Mouse (Mus musculus): ENCODE results near the gene Coq9.

Coq9 gene

DNA sequence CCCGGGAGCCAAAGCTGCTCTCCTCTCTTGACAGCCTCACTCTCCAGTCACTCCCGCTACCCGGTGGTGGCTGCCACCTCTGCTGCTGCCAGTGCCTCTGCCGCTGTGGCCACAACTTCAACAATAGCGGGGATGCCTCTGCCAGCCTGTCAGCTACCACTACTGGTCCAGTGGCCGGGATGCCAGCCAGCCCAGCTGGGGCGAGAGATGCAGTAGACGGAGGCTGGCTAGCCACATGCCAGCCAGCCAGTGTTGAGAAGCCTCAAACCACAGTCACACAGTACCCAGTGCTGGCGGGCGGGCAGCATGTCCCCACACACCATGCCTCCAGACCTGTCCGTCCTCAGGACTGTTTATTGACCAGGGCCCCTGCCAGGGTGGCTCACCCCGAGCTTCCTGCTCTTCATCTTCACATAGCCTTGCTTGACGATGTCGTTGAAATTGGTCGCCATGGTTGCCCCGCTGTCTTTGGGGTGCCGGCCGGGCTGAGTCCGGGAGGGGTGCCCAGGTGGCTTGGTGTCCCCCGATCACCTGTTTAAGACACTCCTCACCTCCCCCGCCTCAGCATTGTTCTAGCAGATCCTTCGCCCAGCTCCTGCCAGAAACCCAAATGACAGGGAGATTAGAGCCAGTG is 32.5 kb downstream of the Coq9 start:
- no peak for DNase-seq

GRCm38 (mm10) chr8:94871108-94871894 is 33.2 kb downstream of the Coq9 start:
- peak; percentile 99 for DNase-seq

GRCm38 (mm10) chr8:94872156-94872555 is 34.0 kb downstream of the Coq9 start:
- DNase-seq, result no peak

GRCm38 (mm10) chr8:94872576-94872975 is 34.5 kb downstream of the Coq9 start:
- peak; percentile 91 for DNase-seq

GRCm38 (mm10) chr8:94874358-94874757 is 36.2 kb downstream of the Coq9 start:
- peak; percentile 97 for DNase-seq

DNA sequence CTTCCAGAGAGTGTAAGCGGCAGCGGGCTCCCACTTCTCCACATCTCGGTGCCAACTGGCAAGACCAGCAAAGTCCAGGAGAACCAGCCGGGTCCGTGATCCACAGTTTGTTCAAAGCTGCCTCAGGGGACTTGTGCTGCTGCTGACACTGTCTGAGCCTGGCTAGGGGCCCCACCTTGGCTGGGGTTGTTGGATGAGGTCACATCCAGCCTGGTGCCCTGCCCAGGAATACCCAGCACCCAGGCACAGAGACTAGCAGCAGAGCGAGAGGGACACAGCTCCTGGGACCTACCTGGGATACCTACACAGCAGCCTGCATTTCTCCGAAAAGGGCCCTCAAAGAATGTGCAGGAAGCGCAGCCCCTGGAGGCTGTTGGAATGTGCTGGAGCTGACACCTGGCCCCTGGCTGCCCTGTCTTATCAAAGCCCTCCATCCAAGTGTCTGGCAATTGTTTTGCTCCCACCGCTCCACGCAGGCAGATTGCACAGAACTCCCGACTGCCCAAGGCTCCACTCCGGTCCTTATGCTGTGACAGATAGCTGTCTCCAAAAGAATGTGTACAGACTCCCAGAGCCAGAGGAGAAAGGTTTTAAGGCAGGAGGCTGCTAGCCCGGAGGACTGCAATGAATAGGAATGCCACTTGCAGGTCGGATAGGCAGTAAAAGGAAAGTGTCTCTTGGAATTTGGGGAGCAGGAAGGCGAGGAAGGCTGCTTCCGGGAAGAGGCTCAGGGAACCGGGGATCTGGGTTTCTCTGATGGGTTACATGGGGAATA is 37.2 kb downstream of the Coq9 start:
- DNase-seq, result peak; percentile 95

DNA sequence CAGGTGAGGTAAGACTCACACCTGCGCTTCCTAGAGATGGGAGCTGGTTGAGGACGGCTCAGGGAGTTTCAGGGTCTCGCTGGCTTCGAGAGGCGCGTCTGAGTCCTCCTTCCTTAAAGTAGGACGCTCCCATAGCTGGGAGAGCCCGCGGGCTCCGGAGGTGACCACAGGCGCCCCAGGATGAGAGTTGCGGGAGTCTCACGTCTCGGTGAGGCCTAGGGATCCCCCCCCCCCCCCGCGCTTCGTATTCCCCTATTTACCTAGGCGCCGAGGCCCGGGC is 37.7 kb downstream of the Coq9 start:
- no peak for DNase-seq

DNA sequence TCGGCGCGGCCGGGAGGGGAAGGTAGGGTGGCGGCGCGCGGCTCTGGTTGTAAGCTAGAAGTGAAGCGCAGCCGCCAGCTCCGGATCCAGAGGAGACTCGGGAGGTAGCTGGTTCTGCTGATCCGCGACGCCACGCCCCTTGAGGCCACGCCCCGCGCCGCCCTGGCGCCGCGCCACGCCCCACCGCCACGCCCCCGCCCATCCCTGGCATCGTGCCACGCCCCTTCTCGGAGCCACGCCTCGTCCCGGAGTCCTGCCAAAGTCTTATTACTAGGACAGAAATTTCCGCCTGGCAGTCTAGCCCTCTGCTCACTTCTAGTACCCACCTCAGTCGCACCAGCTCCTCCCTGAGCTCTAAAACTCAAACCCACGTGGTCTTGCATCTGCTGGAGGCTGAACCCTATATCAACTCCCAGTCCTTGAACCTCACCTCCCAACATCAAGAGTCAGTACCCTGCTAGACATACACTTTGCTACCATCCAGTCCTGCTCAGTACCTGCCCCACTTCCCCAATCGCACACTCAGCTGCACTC is 38.1 kb downstream of the Coq9 start, which contains the start of gene Dok4:
Gene Dok4, minus strand, starts transcription at position 134 of the 534 bp plus-strand sequence.
- peak; percentile 99 for DNase-seq

DNA sequence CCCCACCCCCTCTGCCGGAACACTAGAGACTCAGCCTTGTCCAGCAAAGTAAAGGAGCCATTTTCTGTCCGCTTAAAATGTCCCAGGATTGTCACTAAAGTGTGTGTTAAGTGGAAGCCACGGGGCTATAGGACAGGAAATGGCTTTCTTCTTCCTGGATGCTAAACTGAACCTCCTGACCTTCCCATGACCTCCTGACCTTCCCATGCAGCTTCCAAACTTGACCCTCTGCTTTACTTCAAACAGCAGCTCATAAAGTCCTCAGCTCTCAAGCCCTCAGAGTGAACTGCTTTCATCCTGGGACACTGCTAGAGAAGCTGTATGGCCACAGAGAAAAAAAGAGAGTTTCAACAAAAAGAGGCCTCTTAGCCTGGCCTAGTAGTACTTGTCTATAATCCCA is 38.7 kb downstream of the Coq9 start:
- DNase-seq, result no peak

DNA sequence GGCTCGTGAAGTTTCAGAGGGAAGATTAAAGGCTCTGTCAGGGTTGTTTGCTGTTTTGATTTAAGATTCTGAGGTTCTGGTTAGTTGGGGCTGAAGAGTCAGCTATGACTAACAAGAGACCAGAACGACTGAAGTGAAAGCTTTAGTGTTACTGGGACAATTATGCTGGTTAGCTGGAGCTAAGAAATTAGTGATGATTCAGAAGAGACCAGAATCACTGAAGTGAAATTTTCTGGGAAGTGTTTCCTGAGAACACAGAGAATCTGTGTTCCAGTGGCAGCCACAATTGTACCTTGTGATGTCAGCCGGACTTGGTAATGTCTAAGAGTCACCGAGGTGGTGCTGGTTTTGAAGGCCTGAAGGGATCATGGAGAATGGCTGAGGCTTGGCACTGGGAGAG is 42.6 kb downstream of the Coq9 start:
- DNase-seq, result no peak

- DNase-seq, result no peak
These were observed 50.4 kb downstream of the Coq9 start for GRCm38 (mm10) chr8:94888383-94889036.

- no peak for DNase-seq
These were observed 54.8 kb downstream of the Coq9 start for GRCm38 (mm10) chr8:94892917-94893316.

DNA sequence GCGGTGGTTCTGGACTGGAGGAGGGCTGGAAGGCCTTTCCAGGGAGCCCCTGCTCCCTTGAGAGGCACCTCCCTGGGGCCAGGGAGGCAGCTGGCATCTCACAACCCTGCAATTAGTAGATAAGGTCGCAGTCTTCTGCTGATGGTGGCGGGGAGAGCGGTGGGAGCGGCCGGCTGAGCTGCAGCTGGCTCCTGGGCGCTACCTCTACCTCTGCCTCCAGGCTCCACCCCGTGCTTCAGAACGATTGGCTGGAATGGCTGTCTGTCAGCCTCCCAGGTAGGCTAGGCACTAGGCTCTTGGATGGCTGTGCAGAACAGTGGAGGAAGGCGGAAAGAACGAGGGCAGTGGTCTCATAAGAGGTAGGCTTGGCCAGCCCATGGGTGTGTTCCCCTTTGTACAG is 61.1 kb downstream of the Coq9 start:
- no peak for DNase-seq

- DNase-seq, result peak; percentile 92
These were observed 62.5 kb downstream of the Coq9 start for GRCm38 (mm10) chr8:94900617-94901016.

GRCm38 (mm10) chr8:94901031-94901430 is 62.9 kb downstream of the Coq9 start:
- DNase-seq, result peak; percentile 93

DNA sequence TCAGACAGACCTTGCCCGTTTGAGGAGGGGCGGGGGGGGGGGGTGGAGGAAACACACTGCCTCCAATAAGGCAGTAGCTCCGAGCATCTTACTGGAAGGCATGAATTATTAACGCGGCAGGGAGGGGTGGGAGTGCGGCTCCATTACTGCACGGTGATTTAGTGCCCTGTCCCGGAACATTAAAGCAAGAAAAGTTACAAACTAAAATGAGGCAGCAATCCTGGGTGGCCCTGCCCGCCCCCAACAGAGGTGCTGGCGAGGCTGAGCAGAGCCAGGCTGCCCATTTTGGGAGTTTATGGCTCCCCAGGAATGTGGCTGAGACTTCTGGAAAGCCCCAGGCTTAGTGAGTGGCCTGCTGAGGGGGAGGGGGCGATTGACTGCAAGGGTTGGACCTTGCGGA is 65.6 kb downstream of the Coq9 start:
- DNase-seq, result no peak
